Mouse (Mus musculus) midbrain, embryonic 16.5 days (tissue): ENCODE data around the gene Efna2. TPM values are rescaled to one million over a fixed set of nuclear protein-coding genes. Genes with fewer than 3 reads are reported as not detected.

Experiments
- ATAC-seq: fragments of 200-750 bp; cut with Nextera tagmentation; 2 replicates; pipeline ENCODE4 v1.8.0; 2017; ENCODE audit warnings: moderate TSS enrichment
- H3K27ac ChIP-seq: fragments of 300-500 bp; sonication (generic); 2 replicates; pipeline ENCODE4 v1.5.1; 2014; ENCODE audit warnings: mild to moderate bottlenecking, low read length, mixed read lengths
- H3K27me3 ChIP-seq: fragments of 300-500 bp; sonication (generic); 2 replicates; pipeline ENCODE4 v1.6.1; 2014; ENCODE audit warnings: low read depth, low read length, mixed read lengths; ENCODE audit not compliant: control insufficient read depth, insufficient read depth
- H3K36me3 ChIP-seq: fragments of 300-500 bp; sonication (generic); 2 replicates; pipeline ENCODE4 v1.6.1; 2014; ENCODE audit warnings: mild to moderate bottlenecking, low read length, moderate library complexity, mixed read lengths; ENCODE audit not compliant: control insufficient read depth, insufficient read depth
- H3K4me1 ChIP-seq: fragments of 300-500 bp; sonication (generic); 2 replicates; pipeline ENCODE4 v1.6.1; 2014; ENCODE audit warnings: mild to moderate bottlenecking, low read length, mixed read lengths; ENCODE audit not compliant: control insufficient read depth, insufficient read depth
- H3K4me2 ChIP-seq: fragments of 300-500 bp; sonication (generic); 2 replicates; pipeline ENCODE4 v1.6.1; 2014; ENCODE audit warnings: mild to moderate bottlenecking, low read length, mixed read lengths
- H3K4me3 ChIP-seq: fragments of 300-500 bp; sonication (generic); 2 replicates; pipeline ENCODE4 v1.5.1; 2014; ENCODE audit warnings: low read depth, mild to moderate bottlenecking, low read length, moderate library complexity, mixed read lengths
- H3K9ac ChIP-seq: fragments of 300-500 bp; sonication (generic); 2 replicates; pipeline ENCODE4 v1.6.1; 2014; ENCODE audit warnings: low read depth, low read length, mixed read lengths
- H3K9me3 ChIP-seq: fragments of 300-500 bp; sonication (generic); replicated peaks from 2 replicates; pipeline ENCODE4 v1.6.1; 2014; ENCODE audit warnings: mild to moderate bottlenecking, low read length, mixed read lengths; ENCODE audit not compliant: control insufficient read depth, poor library complexity, severe bottlenecking
- WGBS: fragments of 180-500 bp; shearing (Covaris S2); extraction: QIAGEN DNeasy Blood & Tissue Kit; methylation state at CpG from one replicate; pipeline ENCODE4 v1.1.7; 2014; 5-methylcytosine and 5-hydroxymethylcytosine counted together
- polyA plus RNA-seq: library from polyadenylated mRNA; unstranded; fragments of >200 nt; fragmentation: Nextera tagmentation; extraction: Ambion mirVana; gene quantifications from 2 replicates; pipeline ENCODE4 v1.2.1, GENCODE M21; 2015

Gene Efna2
- polyA plus RNA-seq, 1 experiment from 2014 or later: 43.3 TPM

DNA sequence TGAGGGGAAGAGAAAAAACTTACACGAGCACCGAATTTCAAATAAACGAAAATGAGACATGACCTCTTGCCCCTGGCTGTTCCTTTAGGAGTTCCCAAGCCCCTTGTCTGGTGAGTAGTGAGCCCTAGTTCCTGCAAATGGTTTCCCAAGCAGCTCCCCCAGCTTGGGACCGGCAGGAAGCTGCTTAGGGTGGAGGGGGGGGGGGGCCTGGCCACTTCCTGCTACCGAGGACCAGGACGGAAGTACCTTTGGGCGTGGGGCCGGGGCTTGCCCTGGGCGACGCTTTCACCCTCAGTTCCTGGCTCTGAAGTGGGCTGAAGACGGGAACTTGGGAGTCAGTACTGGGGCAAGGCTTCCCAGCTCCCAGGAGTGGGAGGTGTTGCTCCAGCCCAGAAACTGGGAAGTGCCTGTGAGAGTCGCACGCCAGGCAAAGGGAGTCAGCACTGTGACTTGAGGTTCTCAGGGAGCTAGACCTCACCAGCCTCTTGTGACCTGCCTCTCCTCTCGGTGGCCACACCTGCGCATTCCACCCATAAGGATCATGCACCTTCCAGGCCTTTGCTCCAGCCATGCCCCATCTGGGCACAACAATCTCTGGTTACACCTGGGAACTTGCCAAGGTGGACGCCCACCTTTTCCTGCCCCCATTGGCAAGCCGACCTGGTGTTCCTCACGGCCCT, 20.8 kb upstream of the Efna2 start:
- H3K9me3 ChIP-seq: no peaks in the 10 kb centered on the region
- peak overlapping the region; percentile 90 for H3K27ac ChIP-seq
- H3K4me3 ChIP-seq: no peak overlapping the region
- H3K27me3 ChIP-seq: no peaks in the 10 kb centered on the region
- ATAC-seq: no peak
- peaks cover 31% of the 10 kb centered on the region for H3K36me3 ChIP-seq
- peaks cover 28% of the 10 kb centered on the region for H3K4me1 ChIP-seq
- H3K4me2 ChIP-seq: no peak overlapping the region
- peak overlapping the region; percentile 35 for H3K9ac ChIP-seq
- WGBS: 11% methylated on average over 16 of the region's 18 CpGs

DNA sequence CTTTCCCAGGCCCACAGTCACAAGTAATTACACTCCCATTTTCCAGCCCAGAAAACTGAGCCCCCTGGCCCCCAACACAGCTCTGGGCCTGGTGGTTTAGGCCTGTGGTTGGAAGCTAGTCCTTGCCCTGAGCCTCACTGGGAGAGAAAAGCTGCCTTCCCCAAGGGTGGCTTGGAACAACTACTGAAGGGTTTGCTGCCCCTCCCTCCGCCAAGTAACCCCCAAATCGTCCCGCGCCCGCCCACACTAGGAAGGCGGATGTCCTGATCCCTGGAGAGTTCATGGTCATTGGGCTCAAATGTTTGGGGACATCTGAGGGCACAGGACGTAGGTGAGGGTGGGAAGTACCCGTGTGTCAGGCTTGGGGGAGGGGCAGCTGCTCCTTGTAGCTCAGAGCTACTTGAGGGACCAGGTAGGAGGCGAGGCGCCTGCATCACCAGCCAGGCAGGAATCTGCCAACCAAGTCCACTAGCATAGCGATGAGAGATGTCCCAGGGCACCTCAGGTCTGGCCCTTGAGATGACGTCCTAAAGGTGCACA, 20.2 kb upstream of the Efna2 start:
- Histone ChIP-seq H3K4me1 (peaks cover 23% of the 10 kb centered on the region), H3K9ac (peak overlapping the region; percentile 64), H3K27me3 (no peaks in the 10 kb centered on the region), H3K4me2 (peak overlapping the region; percentile 78), H3K4me3 (peak overlapping the region; percentile 46), H3K36me3 (peaks cover 25% of the 10 kb centered on the region), H3K27ac (peak overlapping the region; percentile 90), H3K9me3 (no peaks in the 10 kb centered on the region)
- ATAC-seq: peak; percentile 30
- 5% methylated on average over 12 of the region's 12 CpGs for WGBS

DNA sequence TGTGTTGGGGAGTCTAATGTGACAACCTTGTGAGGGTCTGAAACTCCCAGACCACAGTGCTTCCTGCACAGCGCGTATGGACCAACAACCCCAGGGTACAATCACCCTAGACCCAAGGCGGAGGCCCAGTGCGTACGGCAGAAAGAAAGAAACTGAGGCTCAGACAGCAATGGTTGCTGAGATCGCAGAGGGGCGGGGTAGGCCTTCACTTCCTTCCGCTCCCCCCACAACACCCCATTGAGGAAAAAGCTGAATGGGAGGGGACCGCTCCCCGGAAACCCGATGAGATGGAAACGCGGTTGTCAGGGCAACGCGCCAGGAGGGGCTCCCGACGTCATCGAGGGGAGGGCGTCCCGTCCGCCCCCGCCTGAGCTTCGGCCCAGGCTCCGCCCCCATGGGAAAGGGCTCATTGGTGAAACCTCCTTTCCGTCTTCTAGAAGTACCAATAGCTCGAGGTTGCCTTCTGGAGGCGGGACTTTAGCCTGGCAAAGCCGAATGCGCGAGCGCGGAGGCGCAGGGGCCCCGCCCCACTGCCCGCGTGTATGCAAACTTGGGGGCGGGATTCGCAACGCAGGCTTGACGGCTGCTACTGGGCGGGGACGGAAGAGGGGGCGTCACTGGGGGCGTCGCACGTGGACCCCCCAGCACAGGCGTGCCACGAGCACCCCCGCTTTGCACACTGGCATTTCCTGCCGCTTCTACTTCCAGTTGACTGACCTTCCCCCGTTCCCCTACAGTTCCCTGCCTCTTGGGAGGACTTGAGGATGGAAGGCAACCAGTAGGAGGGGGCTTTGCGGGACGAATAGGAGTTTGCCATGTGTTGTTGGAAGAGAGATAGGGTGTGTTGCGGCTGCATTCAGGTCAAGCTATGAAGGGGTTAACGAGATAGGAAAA, 19.5 kb upstream of the Efna2 start:
- Histone ChIP-seq H3K27ac (peak overlapping the region; percentile 90), H3K27me3 (no peaks in the 10 kb centered on the region), H3K36me3 (peaks cover 18% of the 10 kb centered on the region), H3K9ac (peak overlapping the region; percentile 64), H3K4me1 (peaks cover 29% of the 10 kb centered on the region), H3K4me2 (peak overlapping the region; percentile 78), H3K9me3 (no peaks in the 10 kb centered on the region), H3K4me3 (peak overlapping the region; percentile 46)
- ATAC-seq: peak; percentile 85
- under 1% methylated on average over 55 of the region's 55 CpGs for WGBS

DNA sequence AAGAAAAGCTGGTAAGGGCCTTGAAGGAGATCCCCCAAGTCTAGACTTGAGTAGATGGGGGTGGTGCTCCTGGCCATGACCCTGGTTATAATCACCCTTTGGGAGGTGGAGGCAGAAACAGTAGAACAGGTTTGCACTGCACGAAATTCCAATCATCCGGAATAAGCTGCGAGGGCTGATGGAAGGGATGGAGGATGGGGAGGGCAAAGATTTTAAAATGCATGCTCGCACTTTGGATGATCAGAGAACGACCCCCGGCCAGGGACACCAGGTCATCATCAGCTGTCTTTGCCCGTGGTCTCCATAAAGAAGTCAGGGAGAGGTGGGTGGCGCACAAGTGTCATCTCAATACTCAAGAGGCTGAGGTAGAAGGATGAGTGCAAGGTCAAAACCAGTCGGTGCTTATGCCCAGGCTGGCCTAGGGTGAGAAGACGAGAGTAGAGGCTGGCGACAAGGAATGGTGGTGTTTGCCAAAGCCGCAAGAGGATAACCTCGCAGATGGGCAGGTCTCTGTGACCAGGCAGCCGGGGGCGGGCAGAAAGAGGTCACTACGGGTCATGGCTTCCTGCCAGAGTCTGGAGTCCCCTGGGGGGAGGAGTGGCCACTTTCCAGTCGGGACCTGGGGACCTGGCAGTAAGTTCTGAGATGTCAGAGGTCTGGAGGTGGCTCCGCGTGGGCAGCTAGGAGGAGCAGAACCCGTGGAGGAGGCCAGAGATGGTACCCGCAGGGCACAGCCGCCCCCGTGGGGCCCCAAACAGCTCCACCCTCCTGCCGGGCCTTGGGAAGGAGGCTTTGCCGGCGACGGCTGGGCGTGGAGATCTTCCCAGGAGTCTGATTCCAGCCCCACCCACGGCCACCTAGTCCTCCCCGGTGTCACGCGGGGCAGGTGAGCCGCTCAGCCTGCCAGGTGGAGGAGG, 18.6 kb upstream of the Efna2 start:
- Histone ChIP-seq H3K27ac (peak overlapping the region; percentile 80), H3K9ac (peak overlapping the region; percentile 48; the same call in 1 of the 2 replicates), H3K36me3 (peaks cover 11% of the 10 kb centered on the region; the same call in 1 of the 2 replicates), H3K4me3 (peak overlapping the region; percentile 46), H3K4me1 (peaks cover 35% of the 10 kb centered on the region), H3K4me2 (peak overlapping the region; percentile 78), H3K9me3 (no peaks in the 10 kb centered on the region), H3K27me3 (no peaks in the 10 kb centered on the region)
- WGBS: 2% methylated on average over 33 of the region's 33 CpGs
- no peak for ATAC-seq

DNA sequence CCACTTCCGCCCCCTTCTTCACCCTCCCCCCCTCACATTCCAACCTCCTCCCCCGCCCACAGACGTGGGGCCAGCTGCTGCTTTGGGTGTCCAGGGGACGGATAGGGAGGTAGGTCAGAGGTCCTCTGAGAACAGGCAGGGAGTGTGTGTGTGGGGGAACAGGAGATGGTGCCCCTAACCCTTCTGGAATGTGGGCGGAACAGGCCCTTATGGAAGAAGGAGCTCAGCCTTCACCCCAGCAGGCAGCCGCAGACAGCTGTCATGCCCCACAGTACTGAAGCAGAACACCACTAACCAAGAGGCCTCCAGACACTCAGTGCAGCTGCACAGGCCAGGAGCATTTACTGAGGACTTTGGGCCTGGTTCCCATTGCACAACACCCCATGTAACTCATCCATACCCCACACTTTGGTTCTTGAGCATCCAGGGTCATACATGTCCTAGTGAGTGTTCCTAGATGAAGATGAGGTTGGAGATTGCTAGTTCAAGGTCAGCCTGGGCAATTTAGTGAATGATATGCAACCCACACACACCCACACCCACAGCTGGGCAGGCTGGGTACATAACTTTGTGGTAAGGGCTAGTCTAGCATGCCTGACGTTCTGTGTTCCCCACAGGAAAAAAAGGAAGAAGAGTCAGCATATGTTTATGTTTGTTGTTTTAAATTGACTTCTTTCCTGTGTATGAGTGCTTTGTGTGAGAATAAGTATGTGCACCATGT, 17.6 kb upstream of the Efna2 start:
- Histone ChIP-seq H3K4me1 (peaks cover 39% of the 10 kb centered on the region), H3K4me2 (no peak overlapping the region), H3K27ac (no peak overlapping the region), H3K27me3 (no peaks in the 10 kb centered on the region), H3K36me3 (peaks cover 3% of the 10 kb centered on the region; the same call in 1 of the 2 replicates), H3K9ac (no peak overlapping the region), H3K4me3 (no peak overlapping the region), H3K9me3 (no peaks in the 10 kb centered on the region)
- no peak for ATAC-seq
- WGBS: 18% methylated on average over 7 of the region's 7 CpGs

DNA sequence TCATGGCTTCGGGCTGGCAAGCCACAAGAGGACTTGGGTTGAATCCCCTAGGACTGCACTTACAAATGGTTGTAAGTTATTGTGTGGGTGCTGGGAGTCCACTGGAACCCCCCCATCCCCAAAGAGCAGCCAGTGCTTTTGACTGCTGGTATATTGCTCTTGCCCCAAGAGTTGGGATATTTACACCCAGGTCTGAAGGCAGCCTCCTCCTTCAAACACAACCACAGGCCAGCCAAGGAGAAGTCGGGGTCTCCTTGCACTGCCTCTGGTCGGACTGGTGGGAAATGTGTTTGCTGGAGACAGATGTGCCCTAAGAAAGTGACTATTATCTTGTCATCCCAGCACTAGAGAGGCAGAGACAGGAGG, 17.1 kb upstream of the Efna2 start:
- no peak for ATAC-seq
- Histone ChIP-seq H3K4me3 (no peak overlapping the region), H3K9ac (no peak overlapping the region), H3K27me3 (no peaks in the 10 kb centered on the region), H3K27ac (no peak overlapping the region), H3K4me1 (peaks cover 44% of the 10 kb centered on the region), H3K9me3 (no peaks in the 10 kb centered on the region), H3K4me2 (no peak overlapping the region), H3K36me3 (peaks cover 2% of the 10 kb centered on the region; the same call in 1 of the 2 replicates)
- 74% methylated on average over 3 of the region's 3 CpGs for WGBS

DNA sequence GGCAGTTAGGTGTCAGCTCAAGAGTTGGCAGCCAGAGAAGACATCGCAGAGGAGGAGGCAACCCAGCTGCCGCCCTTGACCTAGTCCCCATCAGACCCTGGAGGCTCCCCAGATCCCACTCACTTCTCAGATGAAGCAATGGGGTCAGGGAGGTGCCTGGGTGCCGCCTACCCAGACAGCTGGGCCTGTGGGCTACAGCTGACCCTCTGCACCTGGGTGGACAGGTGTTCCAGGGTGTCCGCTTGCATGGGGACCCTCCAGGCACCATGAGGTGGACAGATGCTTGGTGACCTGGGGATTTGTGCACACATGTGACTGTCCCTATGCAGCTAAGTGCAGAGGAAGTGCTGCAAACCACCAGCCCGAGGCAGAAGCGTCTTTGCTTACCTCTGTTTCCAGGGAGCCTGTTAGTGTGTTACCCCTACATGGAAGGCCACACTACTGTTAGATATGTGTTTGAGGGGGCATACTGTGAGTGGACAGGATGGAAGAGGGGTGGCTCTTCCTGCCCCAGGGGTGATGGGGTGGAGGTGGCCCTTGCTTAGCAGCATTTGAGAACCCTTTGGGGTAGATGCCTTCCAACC, 16.5 kb upstream of the Efna2 start:
- Histone ChIP-seq H3K9ac (no peak overlapping the region), H3K4me1 (peaks cover 42% of the 10 kb centered on the region)

DNA sequence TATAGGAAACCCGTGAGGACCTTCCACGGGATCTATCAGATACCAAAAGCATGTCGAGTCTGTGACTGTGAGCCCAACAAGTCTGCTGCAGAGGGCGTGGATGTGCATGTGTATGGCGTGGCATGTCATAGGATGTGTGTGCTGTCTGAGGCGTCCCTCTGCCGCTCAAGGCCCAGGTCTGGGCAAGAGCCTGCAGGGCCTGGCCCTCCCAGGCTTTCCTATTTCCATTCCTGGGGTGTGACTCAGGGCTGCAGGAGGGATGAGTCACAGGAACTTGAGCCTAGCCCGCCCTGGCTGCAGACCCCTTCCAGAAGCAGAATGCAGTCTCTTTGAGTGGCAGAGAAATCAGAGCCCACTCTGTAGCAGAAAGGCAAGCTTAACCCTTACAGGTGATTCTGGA, 15.6 kb upstream of the Efna2 start:
- H3K9me3 ChIP-seq: no peaks in the 10 kb centered on the region
- no peak for ATAC-seq
- no peaks in the 10 kb centered on the region for H3K27me3 ChIP-seq
- peak overlapping the region; percentile 75; the same call in 1 of the 2 replicates for H3K9ac ChIP-seq
- no peaks in the 10 kb centered on the region for H3K36me3 ChIP-seq
- H3K27ac ChIP-seq: no peak overlapping the region
- H3K4me1 ChIP-seq: peaks cover 43% of the 10 kb centered on the region
- no peak overlapping the region for H3K4me3 ChIP-seq
- WGBS: 81% methylated on average over 8 of the region's 8 CpGs
- peak overlapping the region; percentile 97; the same call in 1 of the 2 replicates for H3K4me2 ChIP-seq

More for the DNA sequence above, 16.5 kb upstream of the Efna2 start:
- Histone ChIP-seq H3K4me3 (no peak overlapping the region), H3K9me3 (no peaks in the 10 kb centered on the region), H3K4me2 (no peak overlapping the region), H3K36me3 (no peaks in the 10 kb centered on the region), H3K27me3 (no peaks in the 10 kb centered on the region), H3K27ac (no peak overlapping the region)
- no peak for ATAC-seq
- WGBS: 81% methylated on average over 6 of the region's 6 CpGs
